Mouse (Mus musculus) lung, postnatal 0 days (tissue): Measurements from ENCODE around the gene Jaml. TPM values are rescaled to one million over a fixed set of nuclear protein-coding genes. Genes with fewer than 3 reads are reported as not detected.
A peak's percentile ranks its signal among the peaks of the same experiment; 100 is the strongest.

ENCODE experiments used
- ATAC-seq: fragments of 200-750 bp; cut with Nextera tagmentation; 2 replicates; pipeline ENCODE4 v1.8.0; 2017; ENCODE audit warnings: moderate library complexity
- DNase-seq: peaks from one replicate; pipeline ENCODE4 v3.0.0-alpha.2; 2016; ENCODE audit warnings: low spot score
- H3K27ac ChIP-seq: fragments of 300-500 bp; sonication (generic); 2 replicates; pipeline ENCODE4 v1.5.1; 2014; ENCODE audit warnings: antibody characterized with exemption, mild to moderate bottlenecking, low read length, mixed read lengths
- H3K27me3 ChIP-seq: fragments of 300-500 bp; sonication (generic); replicated peaks from 2 replicates; pipeline ENCODE4 v1.6.1; 2014; ENCODE audit warnings: low read length, mixed read lengths; ENCODE audit not compliant: insufficient read depth
- H3K36me3 ChIP-seq: fragments of 300-500 bp; sonication (generic); 2 replicates; pipeline ENCODE4 v1.6.1; 2014; ENCODE audit warnings: low read length, mixed read lengths; ENCODE audit not compliant: insufficient read depth
- H3K4me1 ChIP-seq: fragments of 300-500 bp; sonication (generic); 2 replicates; pipeline ENCODE4 v1.6.1; 2014; ENCODE audit warnings: antibody characterized with exemption, low read depth, low read length, mixed read lengths; ENCODE audit not compliant: insufficient read depth
- H3K4me2 ChIP-seq: fragments of 300-500 bp; sonication (generic); replicated peaks from 2 replicates; pipeline ENCODE4 v1.6.1; 2014; ENCODE audit warnings: low read depth, mild to moderate bottlenecking, low read length, moderate library complexity, mixed read lengths
- H3K4me3 ChIP-seq: fragments of 300-500 bp; sonication (generic); 2 replicates; pipeline ENCODE4 v1.5.1; 2014; ENCODE audit warnings: low read depth, low read length
- H3K9ac ChIP-seq: fragments of 300-500 bp; sonication (generic); replicated peaks from 2 replicates; pipeline ENCODE4 v1.6.1; 2014; ENCODE audit warnings: low read depth, mild to moderate bottlenecking
- H3K9me3 ChIP-seq: fragments of 300-500 bp; sonication (generic); 2 replicates; pipeline ENCODE4 v1.6.1; 2016; ENCODE audit warnings: low read length, mixed read lengths
- CTCF ChIP-seq: IDR thresholded peaks from 2 replicates; pipeline ENCODE4 v1.5.1; 2016; ENCODE audit warnings: antibody characterized with exemption, mild to moderate bottlenecking
- EP300 ChIP-seq: IDR thresholded peaks from 2 replicates; pipeline ENCODE4 v1.6.1; 2016; ENCODE audit warnings: antibody characterized with exemption, mild to moderate bottlenecking, control low read depth
- WGBS: fragments of 180-500 bp; shearing (Covaris S2); extraction: QIAGEN DNeasy Blood & Tissue Kit; methylation state at CpG from one replicate; pipeline ENCODE4 v1.1.7; 2014; 5-methylcytosine and 5-hydroxymethylcytosine counted together
- polyA plus RNA-seq: library from polyadenylated mRNA; unstranded; fragments of >200 nt; fragmentation: Nextera tagmentation; extraction: Ambion mirVana; gene quantifications from 2 replicates; pipeline ENCODE4 v1.2.1, GENCODE M21; 2015

Jaml gene
- polyA plus RNA-seq, 1 experiment from 2014 or later: 3.3 TPM

GRCm38 (mm10) chr9:45117741-45118431, 38.9 kb downstream of the Jaml start, which contains the start of gene Scn2b:
Scn2b (plus strand) TSS chr9:45117782.
- H3K4me1 ChIP-seq: no peaks in the 10 kb centered on the region; the same call in 1 of the 2 replicates
- no peak for TF ChIP-seq CTCF
- TF ChIP-seq EP300: no peak
- H3K4me2 ChIP-seq: peak within 1 kb of the TSS; percentile 37
- ATAC-seq (peak; percentile 21; the same call in 1 of the 2 replicates), DNase-seq (peak; percentile 44)
- WGBS: 0% methylated on average over 13 of the region's 13 CpGs
- no peak within 1 kb of the TSS for H3K9ac ChIP-seq
- no peaks in the 10 kb centered on the region for H3K9me3 ChIP-seq
- H3K27me3 ChIP-seq: no peaks in the 10 kb centered on the region
- H3K27ac ChIP-seq: no peak within 1 kb of the TSS
- H3K4me3 ChIP-seq: peak within 1 kb of the TSS; percentile 25; the same call in 1 of the 2 replicates
- H3K36me3 ChIP-seq: no peaks in the 10 kb centered on the region

GRCm38 (mm10) chr9:45118552-45118951, 39.6 kb downstream of the Jaml start:
- Histone ChIP-seq H3K36me3 (no peaks in the 10 kb centered on the region), H3K9me3 (no peaks in the 10 kb centered on the region), H3K4me3 (no peak overlapping the region), H3K27ac (no peak overlapping the region), H3K4me2 (peak overlapping the region; percentile 37; the same call in 1 of the 2 replicates), H3K4me1 (no peaks in the 10 kb centered on the region; the same call in 1 of the 2 replicates), H3K9ac (no peak overlapping the region), H3K27me3 (no peaks in the 10 kb centered on the region)
- DNase-seq: no peak
- 20% methylated on average over 10 of the region's 10 CpGs for WGBS
- TF ChIP-seq EP300: no peak
- no peak for TF ChIP-seq CTCF
- no peak for ATAC-seq

DNA sequence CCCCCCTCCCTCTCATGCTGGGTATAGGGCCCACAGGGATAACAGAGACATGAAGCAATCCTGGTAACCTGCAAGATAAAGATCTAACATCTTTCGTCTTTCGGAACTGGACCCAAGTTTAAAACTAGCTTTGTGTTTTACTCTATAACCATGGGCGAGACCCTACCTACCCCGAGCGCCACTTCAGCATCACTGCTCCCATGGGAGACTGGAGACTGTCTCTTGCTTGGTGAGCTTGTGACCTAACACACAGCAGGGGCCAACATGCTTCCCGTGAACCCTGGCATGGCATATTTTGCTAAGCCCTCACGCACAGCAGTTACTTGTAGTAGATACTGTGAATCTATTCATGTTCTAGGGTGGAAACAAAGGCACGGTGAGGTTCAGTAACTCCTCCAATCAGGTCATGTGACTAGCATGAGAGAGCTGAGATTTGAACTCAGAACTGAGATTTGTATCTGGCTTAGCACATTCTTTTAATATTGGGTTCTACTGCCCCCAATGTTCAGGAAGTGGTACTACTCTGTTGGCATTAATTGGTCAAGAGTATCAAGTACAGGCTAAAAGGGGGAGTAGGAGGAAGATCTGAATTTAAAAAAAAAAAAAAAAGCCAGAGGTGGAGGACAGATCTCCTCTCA, 40.5 kb downstream of the Jaml start:
- WGBS: 93% methylated on average over 8 of the region's 8 CpGs
- Histone ChIP-seq H3K4me2 (no peak overlapping the region), H3K9ac (no peak overlapping the region), H3K4me1 (no peaks in the 10 kb centered on the region; the same call in 1 of the 2 replicates), H3K36me3 (no peaks in the 10 kb centered on the region), H3K27me3 (no peaks in the 10 kb centered on the region), H3K9me3 (no peaks in the 10 kb centered on the region), H3K4me3 (no peak overlapping the region), H3K27ac (no peak overlapping the region)
- DNase-seq (no peak), ATAC-seq (no peak)
- TF ChIP-seq CTCF: peak; percentile 30
- TF ChIP-seq EP300: no peak

GRCm38 (mm10) chr9:45119954-45120530, 41.1 kb downstream of the Jaml start:
- 85% methylated on average over 14 of the region's 14 CpGs for WGBS

GRCm38 (mm10) chr9:45120567-45120966, 41.6 kb downstream of the Jaml start:
- Histone ChIP-seq H3K27me3 (no peaks in the 10 kb centered on the region), H3K36me3 (no peaks in the 10 kb centered on the region), H3K9ac (no peak overlapping the region), H3K4me3 (no peak overlapping the region), H3K4me1 (no peaks in the 10 kb centered on the region; the same call in 1 of the 2 replicates), H3K27ac (no peak overlapping the region), H3K9me3 (no peaks in the 10 kb centered on the region), H3K4me2 (no peak overlapping the region)
- TF ChIP-seq EP300: no peak
- no peak for TF ChIP-seq CTCF
- ATAC-seq: no peak
- 81% methylated on average over 6 of the region's 6 CpGs for WGBS
- DNase-seq: no peak

More at GRCm38 (mm10) chr9:45119954-45120530, 41.1 kb downstream of the Jaml start:
- ATAC-seq: no peak
- Histone ChIP-seq H3K36me3 (no peaks in the 10 kb centered on the region), H3K27ac (no peak overlapping the region), H3K4me3 (no peak overlapping the region), H3K9me3 (no peaks in the 10 kb centered on the region), H3K9ac (no peak overlapping the region), H3K4me2 (no peak overlapping the region), H3K27me3 (no peaks in the 10 kb centered on the region), H3K4me1 (no peaks in the 10 kb centered on the region; the same call in 1 of the 2 replicates)
- TF ChIP-seq EP300 (no peak), CTCF (no peak)
- no peak for DNase-seq

DNA sequence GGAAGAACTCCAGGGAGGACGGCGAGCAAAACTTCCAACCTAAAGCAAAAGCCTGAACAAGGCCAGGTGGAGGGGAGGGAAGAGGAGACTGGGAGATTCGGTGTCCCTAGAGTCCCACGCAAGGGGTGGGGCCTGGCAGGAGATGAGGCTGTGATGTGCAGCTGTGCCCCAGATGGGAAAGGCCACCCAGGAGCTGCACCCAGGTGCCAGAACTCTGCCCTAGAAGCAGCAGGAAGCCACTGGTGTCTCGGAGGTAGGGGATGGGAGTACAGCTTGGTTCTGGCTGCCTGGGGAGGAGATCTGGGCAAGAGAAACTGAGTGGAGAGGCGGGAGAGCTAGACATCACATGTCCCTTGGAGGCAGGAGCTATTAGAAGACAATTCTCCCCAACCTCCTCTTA, 42.0 kb downstream of the Jaml start:
- Histone ChIP-seq H3K27ac (no peak overlapping the region), H3K4me2 (no peak overlapping the region), H3K27me3 (no peaks in the 10 kb centered on the region), H3K9me3 (no peaks in the 10 kb centered on the region), H3K4me3 (no peak overlapping the region), H3K4me1 (no peaks in the 10 kb centered on the region; the same call in 1 of the 2 replicates), H3K36me3 (no peaks in the 10 kb centered on the region), H3K9ac (no peak overlapping the region)
- WGBS: 69% methylated on average over 6 of the region's 6 CpGs
- no peak for TF ChIP-seq EP300
- no peak for ATAC-seq
- no peak for DNase-seq
